Mouse (Mus musculus) small intestine, adult 2 months (tissue): ENCODE data around the gene Pik3c2a.

Source experiments
- CTCF ChIP-seq: fragments of 200-500 bp; IDR thresholded peaks from 2 replicates; pipeline ENCODE4 v1.5.1; 2012; ENCODE audit warnings: low read depth, mild to moderate bottlenecking, control low read depth, inconsistent platforms, low read length, moderate library complexity, mixed read lengths; ENCODE audit not compliant: insufficient replicate concordance, insufficient read length; ENCODE audit errors: extremely low read depth
- POLR2A ChIP-seq: fragments of 200-500 bp; IDR thresholded peaks from 2 replicates; pipeline ENCODE4 v1.6.1; 2012; ENCODE audit warnings: low read depth, mild to moderate bottlenecking, control low read depth, inconsistent platforms, low read length, moderate library complexity

DNA sequence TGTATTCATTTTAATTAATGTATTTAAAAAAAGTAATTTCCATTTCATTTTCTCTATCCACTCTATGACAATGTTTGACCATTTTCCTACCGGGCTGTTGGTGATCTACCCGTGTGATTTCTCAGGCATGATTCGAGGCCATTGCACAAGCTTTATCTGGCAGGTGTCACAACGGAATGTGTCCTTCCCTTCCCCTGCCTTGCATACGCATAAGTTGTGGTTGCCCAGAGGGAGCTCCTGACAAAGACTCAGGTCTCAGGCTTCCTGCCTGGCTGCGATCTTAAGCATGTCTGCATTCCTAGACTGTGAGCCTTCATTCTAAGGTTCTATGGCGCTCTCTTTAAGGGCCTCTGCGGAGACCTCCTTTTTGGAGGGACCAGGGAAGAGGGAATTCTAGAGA, 18.9 kb upstream of the Pik3c2a start:
- TF ChIP-seq POLR2A, result no peak
- TF ChIP-seq CTCF, result no peak
